Mouse (Mus musculus): ENCODE measurements around the gene Pja2. TPM values are rescaled to one million over a fixed set of nuclear protein-coding genes. Genes with fewer than 3 reads are reported as not detected.
"Not testable (repeated sequence)": the region's sequence is repeated elsewhere in the genome, so short reads cannot be mapped to it uniquely, and the experiment has no call there.

Gene Pja2
- polyA plus RNA-seq, 1 experiment from 2014 or later: 49.6 TPM

GRCm38 (mm10) chr17:64292740-64293139 lies 39.0 kb downstream of the Pja2 start:
- 0 out of 2 replicates have a peak, but pooled peaks cover 4% of the 10 kb centered on the region for H3K36me3 ChIP-seq (ENCODE audit: control insufficient read depth, insufficient read depth, low read length)
- no peak overlapping the region for H3K4me2 ChIP-seq (ENCODE audit: low read depth, low read length)
- no peak overlapping the region for H3K27ac ChIP-seq (ENCODE audit: low read length)
- ATAC-seq: no peak
- no peaks in the 10 kb centered on the region for H3K27me3 ChIP-seq (replicated peaks; ENCODE audit: control insufficient read depth, insufficient read depth, low read length)
- H3K4me1 ChIP-seq (ENCODE audit: control insufficient read depth, insufficient read depth, low read length): no peaks in the 10 kb centered on the region
- no peak overlapping the region for H3K4me3 ChIP-seq (ENCODE audit: low read length)
- H3K9me3 ChIP-seq (ENCODE audit: control insufficient read depth, low read length): no peaks in the 10 kb centered on the region
- WGBS: 86% methylated on average over 8 of the region's 8 CpGs
- H3K9ac ChIP-seq (ENCODE audit: low read depth, low read length): no peak overlapping the region

- H3K9ac ChIP-seq (ENCODE audit: low read depth, low read length): no peak overlapping the region
- WGBS: 68% methylated on average over 4 of the region's 4 CpGs
- no peak overlapping the region for H3K4me3 ChIP-seq (ENCODE audit: low read length)
- no peaks in the 10 kb centered on the region for H3K36me3 ChIP-seq (ENCODE audit: control insufficient read depth, insufficient read depth, low read length)
- no peak for ATAC-seq
- no peaks in the 10 kb centered on the region for H3K27me3 ChIP-seq (replicated peaks; ENCODE audit: control insufficient read depth, insufficient read depth, low read length)
- no peaks in the 10 kb centered on the region for H3K4me1 ChIP-seq (ENCODE audit: control insufficient read depth, insufficient read depth, low read length)
- no peak overlapping the region for H3K4me2 ChIP-seq (ENCODE audit: low read depth, low read length)
- no peak overlapping the region for H3K27ac ChIP-seq (ENCODE audit: low read length)
- no peaks in the 10 kb centered on the region for H3K9me3 ChIP-seq (ENCODE audit: control insufficient read depth, low read length)
Measured at GRCm38 (mm10) chr17:64289684-64290083, 42.0 kb downstream of the Pja2 start.

GRCm38 (mm10) chr17:64288000-64288399 lies 43.7 kb downstream of the Pja2 start:
- Histone ChIP-seq H3K4me2 (ENCODE audit: low read depth, low read length) (no peak overlapping the region), H3K36me3 (ENCODE audit: control insufficient read depth, insufficient read depth, low read length) (no peaks in the 10 kb centered on the region), H3K9me3 (ENCODE audit: control insufficient read depth, low read length) (no peaks in the 10 kb centered on the region), H3K27me3 (replicated peaks; ENCODE audit: control insufficient read depth, insufficient read depth, low read length) (no peaks in the 10 kb centered on the region), H3K27ac (ENCODE audit: low read length) (no peak overlapping the region), H3K9ac (ENCODE audit: low read depth, low read length) (no peak overlapping the region), H3K4me3 (ENCODE audit: low read length) (no peak overlapping the region), H3K4me1 (ENCODE audit: control insufficient read depth, insufficient read depth, low read length) (no peaks in the 10 kb centered on the region)
- 85% methylated on average over 7 of the region's 7 CpGs for WGBS
- ATAC-seq: no peak

- no peak overlapping the region for H3K4me2 ChIP-seq (ENCODE audit: low read depth, low read length)
- no peaks in the 10 kb centered on the region for H3K4me1 ChIP-seq (ENCODE audit: control insufficient read depth, insufficient read depth, low read length)
- ATAC-seq: no peak
- no peaks in the 10 kb centered on the region for H3K27me3 ChIP-seq (replicated peaks; ENCODE audit: control insufficient read depth, insufficient read depth, low read length)
- no peak overlapping the region for H3K9ac ChIP-seq (ENCODE audit: low read depth, low read length)
- H3K4me3 ChIP-seq (ENCODE audit: low read length): no peak overlapping the region
- H3K27ac ChIP-seq (ENCODE audit: low read length): no peak overlapping the region
- WGBS: 92% methylated on average over 3 of the region's 3 CpGs
- no peaks in the 10 kb centered on the region for H3K36me3 ChIP-seq (ENCODE audit: control insufficient read depth, insufficient read depth, low read length)
- no peaks in the 10 kb centered on the region for H3K9me3 ChIP-seq (ENCODE audit: control insufficient read depth, low read length)
Measured at GRCm38 (mm10) chr17:64286836-64287235, 44.9 kb downstream of the Pja2 start.

- H3K4me1 ChIP-seq (ENCODE audit: control insufficient read depth, insufficient read depth, low read length); H3K27ac ChIP-seq (ENCODE audit: low read length); H3K9me3 ChIP-seq (ENCODE audit: control insufficient read depth, low read length); H3K4me2 ChIP-seq (ENCODE audit: low read depth, low read length); ATAC-seq; H3K36me3 ChIP-seq (ENCODE audit: control insufficient read depth, insufficient read depth, low read length); H3K4me3 ChIP-seq (ENCODE audit: low read length); H3K9ac ChIP-seq (ENCODE audit: low read depth, low read length); H3K27me3 ChIP-seq (replicated peaks; ENCODE audit: control insufficient read depth, insufficient read depth, low read length): not testable (repeated sequence)
- 68% methylated on average over 3 of the region's 3 CpGs for WGBS
Measured at GRCm38 (mm10) chr17:64281368-64281767, 50.3 kb downstream of the Pja2 start.

GRCm38 (mm10) chr17:64277649-64278212 lies 54.0 kb downstream of the Pja2 start:
- H3K9me3 ChIP-seq (ENCODE audit: control insufficient read depth, low read length): no peaks in the 10 kb centered on the region
- no peak overlapping the region for H3K4me3 ChIP-seq (ENCODE audit: low read length)
- H3K9ac ChIP-seq (ENCODE audit: low read depth, low read length): no peak overlapping the region
- 0 out of 2 replicates have a peak, but pooled peaks cover 2% of the 10 kb centered on the region for H3K36me3 ChIP-seq (ENCODE audit: control insufficient read depth, insufficient read depth, low read length)
- WGBS: 54% methylated on average over 9 of the region's 9 CpGs
- peak; percentile 15; the same call in 1 of the 2 replicates for ATAC-seq
- no peaks in the 10 kb centered on the region; the same call in 1 of the 2 replicates for H3K4me1 ChIP-seq (ENCODE audit: control insufficient read depth, insufficient read depth, low read length)
- H3K27me3 ChIP-seq (replicated peaks; ENCODE audit: control insufficient read depth, insufficient read depth, low read length): no peaks in the 10 kb centered on the region
- no peak overlapping the region for H3K27ac ChIP-seq (ENCODE audit: low read length)
- H3K4me2 ChIP-seq (ENCODE audit: low read depth, low read length): no peak overlapping the region

GRCm38 (mm10) chr17:64276666-64277065 lies 55.0 kb downstream of the Pja2 start:
- Histone ChIP-seq H3K36me3 (ENCODE audit: control insufficient read depth, insufficient read depth, low read length) (0 out of 2 replicates have a peak, but pooled peaks cover 2% of the 10 kb centered on the region), H3K27ac (ENCODE audit: low read length) (no peak overlapping the region), H3K9me3 (ENCODE audit: control insufficient read depth, low read length) (no peaks in the 10 kb centered on the region), H3K4me2 (ENCODE audit: low read depth, low read length) (no peak overlapping the region), H3K27me3 (replicated peaks; ENCODE audit: control insufficient read depth, insufficient read depth, low read length) (no peaks in the 10 kb centered on the region), H3K4me3 (ENCODE audit: low read length) (no peak overlapping the region), H3K9ac (ENCODE audit: low read depth, low read length) (no peak overlapping the region), H3K4me1 (ENCODE audit: control insufficient read depth, insufficient read depth, low read length) (no peaks in the 10 kb centered on the region; the same call in 1 of the 2 replicates)
- no peak for ATAC-seq
- WGBS: 85% methylated on average over 5 of the region's 5 CpGs

GRCm38 (mm10) chr17:64275188-64275587 lies 56.5 kb downstream of the Pja2 start:
- Histone ChIP-seq H3K27me3 (replicated peaks; ENCODE audit: control insufficient read depth, insufficient read depth, low read length) (no peaks in the 10 kb centered on the region), H3K4me3 (ENCODE audit: low read length) (no peak overlapping the region), H3K36me3 (ENCODE audit: control insufficient read depth, insufficient read depth, low read length) (0 out of 2 replicates have a peak, but pooled peaks cover 2% of the 10 kb centered on the region), H3K4me1 (ENCODE audit: control insufficient read depth, insufficient read depth, low read length) (no peaks in the 10 kb centered on the region; the same call in 1 of the 2 replicates), H3K27ac (ENCODE audit: low read length) (no peak overlapping the region), H3K9ac (ENCODE audit: low read depth, low read length) (no peak overlapping the region), H3K9me3 (ENCODE audit: control insufficient read depth, low read length) (no peaks in the 10 kb centered on the region), H3K4me2 (ENCODE audit: low read depth, low read length) (no peak overlapping the region)
- WGBS: 78% methylated on average over 4 of the region's 4 CpGs
- no peak for ATAC-seq

- H3K4me3 ChIP-seq (ENCODE audit: low read length): no peak overlapping the region
- no peaks in the 10 kb centered on the region for H3K27me3 ChIP-seq (replicated peaks; ENCODE audit: control insufficient read depth, insufficient read depth, low read length)
- H3K36me3 ChIP-seq (ENCODE audit: control insufficient read depth, insufficient read depth, low read length): no peaks in the 10 kb centered on the region
- H3K27ac ChIP-seq (ENCODE audit: low read length): no peak overlapping the region
- H3K9me3 ChIP-seq (ENCODE audit: control insufficient read depth, low read length): no peaks in the 10 kb centered on the region
- ATAC-seq: 0 out of 2 replicates have a peak, but pooled peaks have one; percentile 39
- no peaks in the 10 kb centered on the region; the same call in 1 of the 2 replicates for H3K4me1 ChIP-seq (ENCODE audit: control insufficient read depth, insufficient read depth, low read length)
- WGBS: 86% methylated on average over 10 of the region's 10 CpGs
- H3K4me2 ChIP-seq (ENCODE audit: low read depth, low read length): no peak overlapping the region
- no peak overlapping the region for H3K9ac ChIP-seq (ENCODE audit: low read depth, low read length)
Measured at GRCm38 (mm10) chr17:64274341-64275105, 57.2 kb downstream of the Pja2 start.
